Mouse (Mus musculus) ES-Bruce4 (cell line): ENCODE results near the gene Mrpl14. TPM values are rescaled to one million over a fixed set of nuclear protein-coding genes. Genes with fewer than 3 reads are reported as not detected.

Experiments used
- H3K27ac ChIP-seq: 2 replicates; pipeline ENCODE4 v1.5.1; 2012; ENCODE audit warnings: low read length, inconsistent platforms; ENCODE audit not compliant: insufficient read depth
- H3K27me3 ChIP-seq: 2 replicates; pipeline ENCODE4 v1.6.1; 2012; ENCODE audit warnings: mild to moderate bottlenecking, low read length, inconsistent platforms; ENCODE audit not compliant: control insufficient read depth, poor library complexity, insufficient read depth, severe bottlenecking
- H3K36me3 ChIP-seq: 2 replicates; pipeline ENCODE4 v1.6.1; 2012; ENCODE audit warnings: inconsistent platforms, mild to moderate bottlenecking, low read length, moderate library complexity; ENCODE audit not compliant: control insufficient read depth, poor library complexity, insufficient read depth, severe bottlenecking
- H3K4me1 ChIP-seq: one replicate; pipeline ENCODE4 v1.8.1; 2011; ENCODE audit warnings: low read length; ENCODE audit not compliant: control insufficient read depth, insufficient read depth
- H3K4me3 ChIP-seq: 2 replicates; pipeline ENCODE4 v1.5.1; 2011; ENCODE audit warnings: low read depth, mild to moderate bottlenecking, low read length
- H3K9ac ChIP-seq: 2 replicates; pipeline ENCODE4 v1.6.1; 2012; ENCODE audit warnings: low read depth, mild to moderate bottlenecking, inconsistent platforms; ENCODE audit not compliant: poor library complexity, severe bottlenecking
- H3K9me3 ChIP-seq: replicated peaks from 2 replicates; pipeline ENCODE4 v1.6.1; 2012; ENCODE audit warnings: mild to moderate bottlenecking, low read length, inconsistent platforms; ENCODE audit not compliant: control insufficient read depth, poor library complexity, insufficient read depth, severe bottlenecking
- CTCF ChIP-seq: IDR thresholded peaks from one replicate; pipeline ENCODE4 v1.8.1; 2011; ENCODE audit warnings: low read depth, low read length
- EP300 ChIP-seq: IDR thresholded peaks from 2 replicates; pipeline ENCODE4 v1.6.1; 2011; ENCODE audit warnings: low read depth, low read length; ENCODE audit not compliant: insufficient read depth
- POLR2A ChIP-seq: IDR thresholded peaks from one replicate; pipeline ENCODE4 v1.8.1; 2011; ENCODE audit warnings: low read length; ENCODE audit not compliant: insufficient read depth
- polyA plus RNA-seq: library from polyadenylated mRNA; stranded (reverse); fragments of >200 nt; gene quantifications from 2 replicates; pipeline ENCODE4 v1.2.4, GENCODE M21; 2011; ENCODE audit warnings: low read depth; ENCODE audit not compliant: missing spikeins, insufficient read depth, insufficient read length

The Mrpl14 gene
- polyA plus RNA-seq, 1 experiment: 31.8 TPM

- no peak overlapping the region for H3K27ac ChIP-seq
- no peak for TF ChIP-seq EP300
- no peak for TF ChIP-seq POLR2A
- peak; percentile 94 for TF ChIP-seq CTCF
- no peak overlapping the region for H3K4me3 ChIP-seq
- peaks cover 2% of the 10 kb centered on the region for H3K4me1 ChIP-seq
- H3K9ac ChIP-seq: no peak overlapping the region
- no peaks in the 10 kb centered on the region for H3K27me3 ChIP-seq
- H3K9me3 ChIP-seq: no peaks in the 10 kb centered on the region
- no peaks in the 10 kb centered on the region for H3K36me3 ChIP-seq
These were observed 30.3 kb upstream of the Mrpl14 start for GRCm38 (mm10) chr17:45655820-45656219.

DNA sequence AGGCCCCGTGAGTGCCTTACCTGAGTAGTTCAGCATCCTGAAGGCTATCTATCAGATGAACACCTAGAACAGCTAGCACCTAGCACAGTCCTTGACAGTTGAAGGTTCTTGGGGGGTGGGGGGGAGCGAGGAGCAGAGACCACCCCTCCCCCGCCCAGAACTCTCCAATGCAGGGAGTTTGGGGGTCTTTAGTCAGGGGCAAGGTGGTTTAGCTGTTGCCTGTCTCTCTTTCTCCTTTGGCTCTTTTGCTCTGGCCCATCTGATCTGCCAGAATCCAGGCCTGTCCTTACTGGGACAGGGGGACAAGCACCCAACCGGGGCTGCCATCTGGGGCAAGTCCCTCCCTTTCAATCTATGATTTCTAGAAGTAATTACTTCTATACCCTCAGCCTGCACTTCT is 26.9 kb upstream of the Mrpl14 start, which contains the start of gene Capn11:
Gene Capn11 (minus strand): TSS at position 101 of the 400 bp plus-strand sequence.
- no peak within 1 kb of the TSS for H3K9ac ChIP-seq
- peaks cover 3% of the 10 kb centered on the region for H3K4me1 ChIP-seq
- H3K27ac ChIP-seq: no peak within 1 kb of the TSS
- no peaks in the 10 kb centered on the region for H3K9me3 ChIP-seq
- H3K4me3 ChIP-seq: no peak within 1 kb of the TSS
- TF ChIP-seq POLR2A (no peak), EP300 (no peak), CTCF (no peak)
- no peaks in the 10 kb centered on the region for H3K27me3 ChIP-seq
- peaks cover 9% of the 10 kb centered on the region; the same call in 1 of the 2 replicates for H3K36me3 ChIP-seq

GRCm38 (mm10) chr17:45663106-45663919 is 22.8 kb upstream of the Mrpl14 start:
- TF ChIP-seq CTCF (peak; percentile 95), POLR2A (no peak), EP300 (no peak)
- Histone ChIP-seq H3K4me3 (no peak overlapping the region), H3K27ac (no peak overlapping the region), H3K9ac (no peak overlapping the region), H3K9me3 (no peaks in the 10 kb centered on the region), H3K27me3 (no peaks in the 10 kb centered on the region), H3K36me3 (peaks cover 9% of the 10 kb centered on the region; the same call in 1 of the 2 replicates), H3K4me1 (peaks cover 6% of the 10 kb centered on the region)

GRCm38 (mm10) chr17:45664608-45665007 is 21.5 kb upstream of the Mrpl14 start:
- Histone ChIP-seq H3K4me3 (peak overlapping the region; percentile 42; the same call in 1 of the 2 replicates), H3K36me3 (peaks cover 9% of the 10 kb centered on the region; the same call in 1 of the 2 replicates), H3K27me3 (no peaks in the 10 kb centered on the region), H3K9ac (no peak overlapping the region), H3K4me1 (peaks cover 6% of the 10 kb centered on the region), H3K9me3 (no peaks in the 10 kb centered on the region), H3K27ac (no peak overlapping the region)
- TF ChIP-seq EP300 (no peak), POLR2A (no peak), CTCF (no peak)

- no peak for TF ChIP-seq CTCF
- no peak for TF ChIP-seq EP300
- no peak for TF ChIP-seq POLR2A
- no peak overlapping the region for H3K27ac ChIP-seq
- peak overlapping the region; percentile 18 for H3K4me3 ChIP-seq
- peaks cover 3% of the 10 kb centered on the region for H3K4me1 ChIP-seq
- no peaks in the 10 kb centered on the region for H3K27me3 ChIP-seq
- peaks cover 17% of the 10 kb centered on the region for H3K36me3 ChIP-seq
- no peak overlapping the region for H3K9ac ChIP-seq
- H3K9me3 ChIP-seq: no peaks in the 10 kb centered on the region
These were observed 20.0 kb upstream of the Mrpl14 start for GRCm38 (mm10) chr17:45666091-45666490.

DNA sequence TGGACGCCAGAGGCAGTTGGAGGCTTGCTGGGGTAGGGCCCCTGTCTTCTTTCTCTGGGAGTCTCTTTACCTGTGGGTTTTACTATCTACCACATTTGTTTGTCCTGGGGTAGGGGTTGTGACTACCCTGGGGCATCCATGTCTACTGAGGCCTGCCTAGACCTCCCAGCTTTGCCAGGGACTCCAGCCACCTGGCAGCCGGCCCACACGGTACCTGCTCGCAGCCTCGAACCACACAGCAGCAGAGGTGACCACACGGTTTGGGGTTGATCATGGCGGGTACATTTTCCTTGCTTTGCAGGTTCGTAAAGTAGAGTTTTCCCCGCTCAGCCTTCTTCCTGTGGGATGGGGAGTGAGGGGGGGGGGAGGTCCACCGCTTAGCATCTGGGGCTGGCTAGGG is 18.6 kb upstream of the Mrpl14 start:
- no peak overlapping the region for H3K9ac ChIP-seq
- H3K9me3 ChIP-seq: no peaks in the 10 kb centered on the region
- peaks cover 10% of the 10 kb centered on the region for H3K36me3 ChIP-seq
- H3K27ac ChIP-seq: no peak overlapping the region
- no peak for TF ChIP-seq EP300
- no peak for TF ChIP-seq CTCF
- TF ChIP-seq POLR2A: no peak
- H3K4me1 ChIP-seq: peaks cover 3% of the 10 kb centered on the region
- no peaks in the 10 kb centered on the region for H3K27me3 ChIP-seq
- H3K4me3 ChIP-seq: no peak overlapping the region
